20 mouse cellular contexts compared by ENCODE assay signal in genomic region chr1:106678060-106678478, GRCm38 (mm10). TPM values are rescaled to one million over a fixed set of nuclear protein-coding genes. Genes with fewer than 3 reads are reported as not detected.
DNase-seq lines count a peak whose midpoint lies in the region; ATAC-seq lines count a peak whose summit lies in the region.
"Had no signal": no experiment of that assay in that cellular context is flagged by ENCODE, and none has a peak within 500 bp of the region (broad histone marks: within the 10 kb centered on the region; RNA-seq: fewer than 3 reads in every experiment).

No protein-coding gene starts in this region.

- ATAC-seq in activated CD4-positive, CD25-positive, alpha-beta regulatory T cell, adult 4 months, result peak; percentile 65
- peak; percentile 75 for ATAC-seq in inflammation-experienced regulatory T-cells, adult 6 months
- ATAC-seq: forebrain, embryonic 15.5 days; intestine, postnatal 0 days had no signal

- peak; percentile 39 for DNase-seq in CD4-positive, CD25-positive, alpha-beta regulatory T cell, adult 2 months (ENCODE audit: low read depth, low spot score)
- DNase-seq in splenic B cell, adult 2 months (ENCODE audit: low read depth, low spot score), result peak; percentile 42
- no peak for DNase-seq in adrenal gland, postnatal 4 days (ENCODE audit: low spot score in 2 of 2)
- no peak for DNase-seq in spleen, adult 18-20 months
- no peak for DNase-seq in right cerebral cortex, postnatal 36 days (ENCODE audit: low spot score in 2 of 2)
- DNase-seq: adrenal gland, adult 8-10 months; adrenal gland, postnatal 36 days; cerebellum, adult 11 months; cerebellum, adult 8-10 months; cerebellum, postnatal 25 days; gastrocnemius, postnatal 36 days; heart, adult 18-20 months had no signal

- H3K36me3 ChIP-seq in splenic B cell, adult 2 months (ENCODE audit: control insufficient read depth, insufficient read depth, low read length, poor library complexity, severe bottlenecking), result no peaks in the 10 kb centered on the region
- H3K36me3 ChIP-seq: embryonic facial prominence, embryonic 10.5 days; forebrain, embryonic 10.5 days; forebrain, embryonic 15.5 days; heart, embryonic 12.5 days; hindbrain, embryonic 10.5 days had no signal

- H3K27me3 ChIP-seq in splenic B cell, adult 2 months (ENCODE audit: control insufficient read depth, insufficient read depth, low read length, poor library complexity, severe bottlenecking), result no peaks in the 10 kb centered on the region
- H3K27me3 ChIP-seq: forebrain, embryonic 15.5 days; heart, embryonic 12.5 days had no signal

RNA-seq across cellular contexts. Expression of gene Bcl2, which starts 36.0 kb away (rescaled TPM):
- polyA plus RNA-seq in activated CD4-positive, CD25-positive, alpha-beta regulatory T cell, adult 4 months (2017; shearing (Covaris generic)), result 100 to 1,000 TPM; 116 to 146 TPM
- polyA plus RNA-seq in inflammation-experienced regulatory T-cells, adult 6 months (2017; shearing (Covaris generic)), result 100 to 1,000 TPM in 2 of 3 experiments, 10 to 100 TPM in 1; 22.7 to 169 (median 147) TPM
- total RNA-seq in adrenal gland, postnatal 4 days (2021), result 10 to 100 TPM in 1 of 2 experiments, 1 to 10 TPM in 1; 9.1 to 13.3 TPM

Comparison
In these comparisons a context has a peak if more than half of its experiments do, and no peak if none do; other contexts are left out.
1. DNase-seq: peak in CD4-positive, CD25-positive, alpha-beta regulatory T cell, adult 2 months (single experiment) and splenic B cell, adult 2 months (single experiment); none in adrenal gland, postnatal 4 days (0 of 2), spleen, adult 18-20 months (0 of 2) and right cerebral cortex, postnatal 36 days (0 of 2).